Mouse (Mus musculus) skeletal muscle tissue, adult 2 months (tissue): ENCODE measurements at regions not wholly inside any gene's neighbourhood (a gene's known extent, or its start where the extent isn't known, plus 50 kb on each side); places are given as distances from the start of the nearest gene placed in this dataset.

Experiments used
- DNase-seq: peaks from one replicate; pipeline ENCODE4 v3.0.0-alpha.2; 2012; ENCODE audit warnings: low read depth, low spot score

DNA sequence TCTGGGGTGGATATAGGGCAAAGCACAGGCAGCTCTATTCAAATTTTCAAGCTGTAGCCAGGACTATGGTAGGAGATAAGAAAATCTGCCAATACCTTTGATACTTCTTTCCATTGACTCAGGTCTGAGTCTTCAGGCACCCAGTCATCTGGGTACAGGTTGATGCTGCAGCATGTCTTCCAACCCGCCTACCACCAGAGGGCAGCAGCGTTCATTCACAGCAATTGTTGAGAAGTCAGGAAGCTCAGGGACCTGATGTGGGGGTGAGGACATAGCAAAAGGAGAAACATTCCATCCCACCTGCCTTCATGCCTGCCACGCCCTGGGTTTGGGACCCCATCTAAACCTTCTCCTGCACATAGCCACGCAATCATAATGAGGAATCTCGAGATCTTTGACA lies 118.2 kb upstream of the Gm21876 start:
- DNase-seq, result no peak

DNA sequence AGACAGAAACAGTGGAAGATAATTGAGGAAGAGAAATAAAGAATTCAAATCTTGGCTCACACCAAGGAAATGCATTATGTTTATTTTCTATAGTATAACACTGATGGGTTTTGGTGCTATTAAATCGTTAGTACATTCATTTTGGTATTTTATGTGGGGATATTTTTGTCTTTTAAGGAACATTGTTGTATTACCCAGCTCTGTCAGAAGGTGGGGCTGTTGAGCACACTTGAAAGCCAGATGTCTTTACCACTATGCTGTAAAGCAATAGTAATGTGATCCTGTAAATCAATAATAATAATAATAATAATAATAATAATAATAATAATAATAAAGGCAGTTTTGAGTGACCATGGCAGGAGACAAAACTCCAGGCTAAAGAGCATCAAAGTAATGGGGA lies 120.0 kb upstream of the Gm21876 start:
- DNase-seq, result no peak

DNA sequence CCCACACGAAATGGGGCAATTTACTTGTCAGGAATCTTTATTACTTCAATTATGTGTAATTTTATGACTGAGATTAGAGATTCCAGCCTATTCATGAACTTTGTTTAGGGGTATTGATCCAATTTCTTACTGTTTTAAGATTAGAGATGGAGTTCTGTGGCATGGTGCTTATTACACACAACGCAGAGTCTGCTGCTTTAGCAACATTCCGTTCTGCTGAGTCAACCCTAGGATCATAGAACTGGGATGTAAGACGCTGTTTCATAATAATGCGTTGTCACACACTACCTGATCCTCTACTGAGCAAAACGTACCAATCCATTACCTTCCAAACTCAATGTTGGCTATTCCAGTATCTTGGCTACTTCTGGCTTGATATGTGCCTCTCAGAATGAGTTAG lies 121.9 kb upstream of the Gm21876 start:
- no peak for DNase-seq

DNA sequence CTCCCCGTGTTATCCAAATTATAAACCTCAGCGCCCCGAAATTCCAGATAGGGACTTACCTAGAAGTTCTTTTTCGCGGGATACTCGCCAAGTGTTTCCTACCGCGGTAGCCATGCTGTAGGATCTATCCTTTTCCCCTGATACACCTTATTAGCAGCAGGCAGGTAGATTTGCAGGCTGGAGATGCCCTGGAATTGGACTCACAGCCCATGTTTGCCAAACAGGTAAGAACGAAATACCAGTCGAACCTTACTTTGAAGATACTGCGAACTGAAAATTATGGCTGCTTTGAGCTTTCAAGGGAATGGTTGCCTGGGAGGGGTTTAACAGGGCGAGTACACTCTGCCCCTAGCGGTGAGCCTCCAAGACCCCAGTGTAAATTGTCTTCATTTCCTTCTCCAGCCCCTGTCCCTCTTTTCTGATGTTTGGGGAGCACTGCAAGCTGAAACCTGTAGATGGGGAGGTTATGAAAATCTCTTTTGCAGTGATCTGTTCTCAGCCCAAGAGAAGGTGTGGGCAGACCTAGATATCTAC lies 149.8 kb upstream of the Agtr2 start:
- no peak for DNase-seq

DNA sequence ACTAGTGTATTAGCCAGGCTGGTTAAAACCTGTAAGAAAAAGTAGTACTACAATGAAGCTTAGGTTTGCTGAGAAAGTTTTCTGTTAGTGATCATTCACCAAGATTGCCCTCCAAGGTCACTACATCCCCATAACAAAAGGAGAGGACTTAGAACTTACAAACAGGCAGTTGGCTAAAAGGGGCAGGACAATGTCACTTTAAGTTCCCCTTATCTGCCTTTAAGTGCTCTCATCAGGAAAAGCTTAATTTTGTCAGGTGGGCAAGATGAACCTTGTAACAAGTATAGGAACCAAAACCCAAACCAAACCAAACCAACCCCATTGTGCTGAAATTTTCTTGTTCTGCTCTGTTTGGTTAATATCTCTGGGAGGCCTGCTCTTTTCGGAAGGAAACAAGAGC lies 139.9 kb upstream of the Agtr2 start:
- no peak for DNase-seq

DNA sequence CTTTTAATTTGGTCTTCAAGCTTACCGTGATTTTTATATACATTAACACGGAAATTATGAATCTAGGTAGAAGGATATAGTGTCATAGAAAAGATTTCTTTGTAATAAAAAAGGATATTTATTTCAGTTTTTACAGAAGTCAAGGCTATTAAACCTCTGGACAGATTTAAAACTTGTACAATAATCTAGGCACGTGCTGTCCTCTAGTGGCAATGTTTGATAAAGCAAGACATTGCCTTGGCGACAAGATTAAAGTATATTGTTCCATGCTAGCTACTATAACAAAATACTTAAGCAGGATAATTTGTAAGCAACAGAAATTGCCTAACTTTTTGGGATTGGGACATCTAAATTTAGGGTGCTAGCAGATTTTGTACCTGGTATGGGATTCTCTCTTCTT lies 133.8 kb upstream of the Agtr2 start:
- no peak for DNase-seq

DNA sequence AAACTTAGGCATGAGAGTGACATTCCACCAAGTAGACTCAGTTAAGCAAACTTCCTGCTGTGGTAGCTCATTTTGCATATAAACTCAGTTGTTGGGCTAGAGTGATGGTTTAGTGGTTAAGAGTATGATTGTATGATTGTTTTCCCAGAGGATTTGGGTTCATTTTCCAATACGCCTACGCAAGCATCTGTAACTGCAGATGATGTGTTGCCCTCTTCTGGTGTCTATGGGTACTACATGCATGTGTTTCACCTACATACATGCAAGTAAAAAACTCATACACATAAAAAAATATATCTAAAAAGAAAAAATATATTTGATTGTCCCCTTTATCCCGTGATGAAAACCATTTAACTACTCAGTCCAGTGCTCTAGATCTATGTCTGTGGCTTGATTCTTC lies 132.0 kb upstream of the Agtr2 start:
- DNase-seq, result no peak

DNA sequence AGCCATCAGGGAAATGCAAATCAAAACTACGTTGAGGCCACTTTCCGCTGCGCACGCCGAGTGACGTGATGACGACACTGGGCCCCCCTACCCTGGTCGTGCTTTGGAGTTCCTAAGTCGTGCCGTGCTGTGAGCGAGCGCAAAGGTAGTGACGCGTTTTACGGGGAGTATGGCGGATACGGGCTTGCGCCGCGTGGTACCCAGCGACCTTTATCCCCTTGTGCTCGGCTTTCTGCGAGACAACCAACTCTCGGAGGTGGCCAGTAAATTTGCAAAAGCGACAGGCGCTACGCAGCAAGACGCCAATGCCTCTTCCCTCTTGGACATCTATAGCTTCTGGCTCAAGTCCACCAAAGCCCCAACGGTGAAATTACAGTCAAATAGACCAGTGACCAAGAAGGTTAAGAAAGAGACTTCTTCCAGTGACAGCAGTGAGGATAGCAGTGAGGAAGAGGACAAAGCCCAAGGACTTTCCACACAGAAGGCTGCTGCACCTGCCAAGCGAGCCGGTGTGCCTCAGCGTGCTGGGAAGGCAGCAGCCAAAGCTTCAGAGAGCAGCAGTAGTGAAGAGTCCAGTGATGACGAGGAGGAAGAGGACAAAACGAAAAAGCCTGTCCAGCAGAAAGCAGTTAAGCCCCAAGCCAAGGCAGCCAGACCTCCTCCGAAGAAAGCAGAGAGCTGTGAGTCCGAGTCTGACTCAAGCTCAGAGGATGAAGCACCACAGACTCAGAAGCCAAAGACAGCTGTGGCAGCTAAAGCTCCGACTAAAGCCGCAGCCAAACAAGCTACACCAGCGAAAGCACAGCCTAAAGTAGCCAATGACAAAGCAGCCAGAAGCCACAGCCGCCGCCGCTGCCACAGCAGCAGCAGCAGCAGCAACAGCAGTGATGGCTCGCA lies 123.3 kb upstream of the Agtr2 start:
- peak; percentile 4 for DNase-seq

DNA sequence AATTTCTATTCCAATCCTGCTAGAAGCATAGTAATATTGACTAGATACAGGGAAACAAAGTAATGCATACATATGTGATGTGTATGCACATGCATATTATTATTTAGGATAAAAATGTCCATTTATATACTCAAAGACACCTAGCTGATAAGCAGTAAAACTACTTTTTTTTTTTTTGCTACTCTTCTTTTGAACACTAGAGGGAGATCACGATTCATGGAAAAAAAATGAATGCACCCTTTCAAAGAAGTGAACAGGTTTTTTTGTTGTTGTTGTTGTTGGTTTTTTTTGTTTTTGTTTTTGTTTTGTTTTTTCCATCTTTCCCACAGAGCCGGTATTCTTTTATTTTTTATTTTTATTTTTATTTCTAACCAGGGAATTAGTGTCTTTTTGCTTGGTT lies 99.1 kb upstream of the Agtr2 start:
- DNase-seq, result no peak

DNA sequence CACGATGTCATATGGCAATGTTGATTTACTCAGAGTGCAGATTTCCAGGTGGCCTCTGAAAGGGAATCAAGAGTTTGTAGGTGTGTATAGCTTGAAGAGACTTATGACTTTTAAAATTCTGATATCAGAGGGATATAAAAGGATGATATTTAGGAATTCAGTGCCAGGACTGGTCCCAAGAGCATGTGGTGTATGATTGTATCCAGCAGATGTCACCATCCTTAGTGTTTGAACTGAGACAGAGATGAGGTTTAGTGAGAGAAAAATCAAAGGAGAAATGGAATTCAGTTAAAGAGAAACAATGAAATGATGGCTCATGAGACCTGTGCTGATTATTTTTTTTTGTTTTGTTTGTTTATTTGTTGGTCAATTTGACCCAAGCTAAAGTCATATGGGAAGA lies 94.4 kb upstream of the Agtr2 start:
- DNase-seq, result no peak

DNA sequence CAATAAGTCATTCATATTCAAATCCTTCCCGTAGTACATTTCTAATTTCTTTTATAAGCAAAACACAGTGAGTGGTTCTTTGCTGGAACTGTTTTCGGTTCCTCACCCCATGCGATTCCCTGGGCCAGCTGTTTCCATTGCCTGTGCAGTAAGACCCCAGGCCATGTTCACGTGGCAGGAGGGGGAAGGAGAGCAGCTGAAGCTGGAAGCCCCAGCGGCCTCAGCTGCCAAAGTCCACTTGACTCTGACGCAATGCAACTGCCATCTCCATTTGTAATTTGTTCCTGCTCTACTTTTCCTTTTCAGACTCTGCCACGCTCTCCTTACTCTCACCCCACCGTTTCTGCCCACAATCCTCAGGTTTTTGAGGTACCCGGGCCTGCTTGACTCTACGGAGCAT lies 91.1 kb upstream of the Agtr2 start:
- peak; percentile 12 for DNase-seq

DNA sequence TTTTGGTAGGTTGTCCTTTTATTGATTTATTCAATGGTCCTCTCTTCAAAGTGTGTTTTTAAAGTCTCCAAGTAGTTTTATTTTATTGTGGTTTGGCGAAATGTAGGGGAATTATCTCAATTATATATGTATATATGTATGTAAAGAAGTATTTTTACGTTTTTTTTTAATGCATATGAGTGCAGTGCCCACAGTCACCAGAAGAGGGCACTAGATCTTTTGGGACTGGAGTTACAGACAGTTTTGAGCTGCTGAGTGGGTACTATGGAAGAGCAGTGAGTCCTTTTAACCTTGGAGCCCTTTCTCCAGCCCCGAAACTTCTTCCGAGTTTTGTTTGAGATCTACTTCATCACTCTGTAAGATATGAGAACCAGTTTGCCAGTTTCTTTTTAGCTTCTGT lies 59.5 kb upstream of the Agtr2 start:
- no peak for DNase-seq

DNA sequence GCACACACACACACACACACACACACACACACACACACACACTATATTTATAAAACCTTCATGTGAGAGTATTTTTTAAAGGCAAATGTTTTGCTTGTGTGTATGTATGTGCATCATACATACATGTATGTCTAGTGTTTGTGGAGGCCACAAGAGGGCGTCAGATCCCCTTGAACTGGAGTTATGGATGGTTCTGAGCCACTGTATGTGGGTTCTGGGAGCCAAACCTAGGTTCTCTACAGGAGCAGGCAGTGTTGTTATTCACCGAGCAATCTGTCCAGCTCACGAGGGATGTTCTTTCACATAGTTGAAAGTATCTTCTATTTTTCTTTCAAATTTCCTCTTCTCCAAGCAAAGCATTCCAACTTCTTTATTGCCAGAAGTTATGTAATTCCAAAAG lies 56.3 kb upstream of the Agtr2 start:
- peak; percentile 29 for DNase-seq

DNA sequence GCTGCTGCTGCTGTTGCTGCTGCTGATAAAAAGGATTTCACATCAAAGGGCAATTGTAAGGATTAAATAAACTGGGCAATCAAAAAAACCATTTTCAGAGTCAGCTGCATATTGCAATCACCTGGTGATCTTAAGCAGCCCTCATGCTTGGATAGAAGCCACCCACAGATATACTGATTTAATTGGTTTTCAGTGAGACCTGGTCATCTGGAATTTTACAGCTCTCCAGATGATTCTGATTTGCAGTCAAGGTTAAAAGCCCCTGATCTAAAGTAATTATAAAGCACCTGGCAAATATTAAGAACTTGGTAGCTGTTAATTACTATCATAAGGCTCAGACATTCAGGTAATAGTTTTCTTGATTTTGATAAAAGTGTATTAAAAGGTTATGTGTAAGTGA lies 50.8 kb upstream of the Agtr2 start:
- no peak for DNase-seq
